Mouse (Mus musculus) mouse trophoblast stem cell (cell line): Measurements from ENCODE around the gene Lhb.

Source experiments
- in situ Hi-C, 2 experiments: fragments of 300-500 bp; cut with MseI, MboI; formaldehyde crosslinking; loops; 2 replicates in 1 of 2; 3 replicates in 1 of 2; pipeline ENCODE4 v1.15.1; 2025

Gene Lhb

DNA sequence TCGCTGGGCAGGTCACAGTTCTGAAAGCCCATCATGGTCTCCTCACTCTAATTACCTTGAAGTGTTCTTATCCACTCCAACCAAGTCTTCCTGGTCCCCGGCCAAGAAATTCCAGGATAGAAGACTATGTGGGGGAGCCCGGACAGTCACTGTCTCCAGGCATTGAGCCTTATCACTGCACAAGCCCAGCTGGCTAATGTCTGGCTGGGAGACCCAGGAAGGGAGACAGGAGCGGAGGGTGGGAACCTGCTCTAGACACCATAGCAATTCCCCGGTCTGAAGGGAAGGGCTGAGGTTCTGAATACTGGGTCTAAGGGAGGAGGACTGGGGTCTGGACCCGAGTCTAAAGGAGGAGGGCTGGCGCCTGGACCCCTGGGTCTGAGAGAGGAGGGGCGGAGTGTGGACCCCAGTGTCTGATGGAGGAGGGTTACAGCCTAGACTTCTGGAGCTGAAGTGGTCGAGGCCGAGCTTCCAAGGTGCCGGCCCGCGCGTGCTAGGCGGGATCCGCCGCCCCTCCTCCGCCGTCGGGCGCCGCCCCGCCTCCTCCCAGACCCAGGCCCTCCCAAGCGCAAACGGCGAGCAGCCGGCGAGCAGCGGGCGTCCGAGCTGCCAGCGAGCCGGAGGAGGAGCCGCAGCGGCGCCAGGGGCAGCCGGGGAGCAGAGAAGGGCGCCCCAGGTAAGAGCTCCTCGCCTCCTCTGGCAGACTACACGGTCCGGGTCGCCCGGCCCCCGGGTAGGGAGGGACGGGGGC lies 7.3 kb upstream of the Lhb start, which contains the start of gene Ntf5:
Gene Ntf5 (plus strand): TSS at position 583 of the 751 bp plus-strand sequence.
- in situ Hi-C loops: no loop called here

DNA sequence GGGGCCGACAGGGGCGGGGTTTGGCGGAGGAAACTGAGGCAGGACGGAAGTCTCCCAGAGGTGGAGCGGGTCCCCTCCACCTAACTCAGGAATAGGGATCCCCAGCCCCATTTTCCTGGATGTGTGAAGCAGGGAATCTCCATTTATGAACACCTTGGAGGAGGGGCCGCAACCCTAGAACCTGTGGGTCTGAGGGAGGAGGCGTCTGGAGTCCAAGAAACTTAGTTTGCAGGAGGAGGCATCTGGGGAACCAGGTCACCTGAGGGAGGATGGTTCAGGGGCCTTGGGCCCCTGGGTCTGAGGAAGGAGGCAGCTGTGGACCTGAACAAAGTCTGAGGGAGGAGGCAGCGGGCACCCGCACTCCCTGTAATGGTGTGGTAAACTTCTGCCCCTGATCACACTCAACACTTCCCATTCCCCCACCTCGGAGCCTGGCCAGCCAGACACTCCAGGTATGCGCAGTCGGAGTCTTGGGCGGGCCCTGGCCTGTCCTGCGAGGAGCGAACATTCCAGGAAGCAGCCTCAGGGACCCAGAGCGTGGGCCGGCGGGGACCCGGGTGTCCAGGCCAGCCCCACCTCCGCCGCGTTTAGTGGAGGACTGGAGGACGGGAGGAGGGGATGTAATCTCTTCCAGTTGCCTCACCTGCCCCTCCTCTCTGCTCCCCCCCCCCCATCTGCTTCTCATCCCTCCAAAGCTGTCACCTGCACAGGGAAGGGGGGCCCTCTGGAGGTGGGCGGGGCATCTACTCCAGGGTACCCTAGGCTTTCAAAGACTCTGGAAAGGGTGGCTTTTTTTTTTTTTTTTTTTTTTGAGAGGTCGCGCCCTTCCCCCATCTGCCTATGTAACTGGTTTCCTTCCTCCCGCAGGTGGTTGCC lies 6.5 kb upstream of the Lhb start:
- in situ Hi-C loops: no loop called here

DNA sequence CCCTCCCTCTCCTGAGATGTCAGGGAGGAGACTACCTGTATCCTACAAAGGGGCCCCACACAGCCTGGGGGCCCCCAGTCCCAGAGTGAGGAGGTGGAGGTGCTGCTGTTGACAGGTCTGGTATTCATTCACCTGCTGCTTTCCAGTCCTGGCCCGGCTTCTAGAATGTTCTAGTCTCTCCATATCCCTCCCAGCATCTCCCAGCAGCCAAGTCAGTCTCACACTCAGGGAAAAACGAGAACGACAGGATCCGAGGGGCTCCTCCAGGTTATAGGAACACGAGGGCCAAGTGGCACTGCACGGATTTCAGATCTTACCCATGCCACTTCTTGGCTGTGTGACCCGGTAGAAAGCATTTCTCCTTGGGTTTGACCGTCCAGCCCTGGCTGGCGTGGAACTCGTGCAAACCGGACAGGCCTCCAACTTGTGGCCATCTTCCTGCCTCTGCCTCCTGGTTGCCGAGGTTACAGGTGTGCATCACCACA lies 5.8 kb upstream of the Lhb start:
- in situ Hi-C loops: no loop called here

DNA sequence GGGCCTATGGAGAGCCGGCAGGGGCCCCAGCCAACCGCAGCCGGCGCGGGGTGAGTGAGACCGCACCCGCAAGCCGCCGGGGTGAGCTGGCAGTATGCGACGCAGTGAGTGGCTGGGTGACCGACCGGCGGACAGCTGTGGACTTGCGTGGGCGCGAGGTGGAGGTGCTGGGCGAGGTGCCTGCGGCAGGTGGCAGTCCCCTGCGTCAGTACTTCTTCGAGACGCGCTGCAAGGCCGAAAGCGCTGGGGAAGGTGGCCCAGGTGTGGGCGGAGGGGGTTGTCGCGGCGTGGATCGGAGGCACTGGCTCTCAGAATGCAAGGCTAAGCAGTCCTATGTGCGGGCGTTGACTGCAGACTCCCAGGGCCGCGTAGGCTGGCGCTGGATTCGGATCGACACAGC lies 5.0 kb upstream of the Lhb start:
- in situ Hi-C loops: no loop called here

DNA sequence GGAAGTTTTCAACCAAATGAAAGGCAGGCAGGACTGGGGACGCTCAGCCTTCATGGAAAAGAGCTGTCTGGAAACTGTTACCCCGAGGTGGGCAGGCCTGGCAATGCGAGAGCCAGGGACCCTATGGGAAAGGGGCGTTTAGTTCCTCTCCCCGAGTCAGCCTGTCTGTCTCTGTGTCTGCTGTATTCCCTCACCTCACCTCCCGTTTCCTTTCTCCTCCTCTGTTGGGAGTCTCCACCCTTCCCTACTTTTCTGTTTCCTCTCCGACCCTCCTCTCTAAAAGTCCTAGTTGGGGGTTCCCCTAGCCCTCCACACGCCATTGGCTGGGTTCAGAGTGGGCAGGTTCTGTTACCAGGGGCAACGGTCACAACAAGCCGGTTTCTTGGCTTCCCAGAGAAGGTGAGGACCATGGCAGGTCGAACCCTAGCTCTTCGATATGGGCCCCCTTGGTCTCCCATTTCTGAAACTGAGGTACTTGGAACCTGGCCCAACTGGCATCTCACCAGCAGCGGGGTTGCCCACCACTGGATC lies 2.6 kb upstream of the Lhb start:
- in situ Hi-C loops: no loop called here

DNA sequence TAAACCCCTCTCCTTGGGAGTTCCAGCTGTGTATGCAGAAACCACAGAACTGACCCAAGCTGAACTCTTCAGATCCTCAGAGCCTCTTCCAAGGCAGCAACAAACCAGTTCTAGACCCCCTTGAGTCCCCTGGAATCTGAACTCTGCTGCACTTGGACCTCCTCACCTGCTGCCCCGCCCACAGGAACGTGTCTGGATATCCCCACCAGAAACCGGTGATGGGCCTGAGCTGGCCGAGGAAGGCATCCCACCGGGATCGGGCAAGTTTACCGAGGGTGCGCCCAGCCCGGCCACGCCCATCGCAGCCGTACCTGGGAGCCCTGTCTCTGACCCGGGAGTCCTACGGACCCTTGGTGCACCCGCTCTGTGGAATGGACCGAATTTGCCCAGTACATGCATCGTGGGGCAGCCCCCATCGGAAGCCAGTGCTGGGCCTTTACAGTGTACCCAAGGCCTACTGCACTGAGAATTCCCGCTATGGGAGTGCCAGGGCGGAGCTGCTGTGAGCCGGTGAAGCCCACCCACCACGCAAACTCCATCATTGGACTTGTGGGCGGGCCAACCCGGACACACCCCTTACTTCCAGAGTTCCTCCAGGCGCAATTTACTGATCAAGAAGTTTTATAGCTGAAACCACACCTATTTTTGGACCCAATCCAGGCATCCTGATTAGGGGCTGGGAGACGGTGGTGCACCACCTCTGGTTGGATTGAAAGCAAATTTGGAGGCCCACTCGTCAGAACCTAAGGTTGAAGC lies 583 bp upstream of the Lhb start:
- in situ Hi-C loops: no loop called here

DNA sequence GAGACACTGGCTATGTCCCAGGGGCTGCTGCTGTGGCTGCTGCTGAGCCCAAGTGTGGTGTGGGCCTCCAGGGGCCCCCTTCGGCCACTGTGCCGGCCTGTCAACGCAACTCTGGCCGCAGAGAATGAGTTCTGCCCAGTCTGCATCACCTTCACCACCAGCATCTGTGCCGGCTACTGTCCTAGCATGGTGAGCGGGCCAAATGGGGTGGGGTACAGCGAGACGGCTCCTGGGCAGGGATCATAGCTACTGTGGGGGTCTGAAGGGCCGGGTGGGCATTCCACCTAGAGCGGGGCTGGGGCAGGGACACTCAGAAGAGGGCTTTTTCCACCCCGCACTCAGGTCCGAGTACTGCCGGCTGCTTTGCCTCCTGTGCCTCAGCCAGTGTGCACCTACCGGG lies 574 bp downstream of the Lhb start:
- in situ Hi-C loops: no loop called here

DNA sequence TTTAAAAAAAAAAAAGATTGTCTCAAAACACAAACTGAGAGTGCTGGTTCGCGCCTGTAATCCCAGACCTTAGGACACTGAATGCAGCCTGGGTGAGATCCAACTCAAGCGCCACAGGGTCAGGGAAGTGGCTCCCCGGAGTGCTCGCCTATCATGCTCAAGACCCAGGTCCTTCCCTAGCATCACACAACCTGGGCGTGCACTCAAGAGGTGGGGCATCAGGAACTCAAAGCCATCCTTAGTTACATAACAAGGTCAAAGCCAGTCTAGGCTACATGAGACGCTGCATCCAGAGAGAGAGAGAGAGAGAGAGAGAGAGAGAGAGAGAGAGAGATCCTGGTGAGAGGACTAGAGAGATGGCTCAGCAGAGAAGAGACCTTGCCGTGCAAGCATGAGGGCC lies 5.9 kb downstream of the Lhb start:
- in situ Hi-C loops: no loop called here

DNA sequence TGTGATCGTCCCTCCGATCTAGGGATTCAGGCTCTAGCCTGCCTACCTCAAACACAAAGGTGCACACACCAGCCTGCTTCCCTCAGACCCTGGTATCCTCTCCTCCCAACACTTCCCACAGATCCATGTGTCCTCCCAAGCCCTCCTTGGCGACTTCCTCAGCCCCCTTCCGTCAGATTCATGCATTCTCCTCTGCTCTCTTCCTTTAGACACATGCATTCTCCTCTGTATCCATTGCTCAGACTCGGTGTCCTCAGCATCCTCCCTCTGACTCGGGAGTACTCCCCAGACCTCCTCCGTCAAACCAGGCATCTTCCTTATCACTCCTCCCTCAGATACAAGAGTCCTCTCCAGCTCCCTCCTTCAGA lies 13.2 kb downstream of the Lhb start:
- in situ Hi-C loops: no loop called here

DNA sequence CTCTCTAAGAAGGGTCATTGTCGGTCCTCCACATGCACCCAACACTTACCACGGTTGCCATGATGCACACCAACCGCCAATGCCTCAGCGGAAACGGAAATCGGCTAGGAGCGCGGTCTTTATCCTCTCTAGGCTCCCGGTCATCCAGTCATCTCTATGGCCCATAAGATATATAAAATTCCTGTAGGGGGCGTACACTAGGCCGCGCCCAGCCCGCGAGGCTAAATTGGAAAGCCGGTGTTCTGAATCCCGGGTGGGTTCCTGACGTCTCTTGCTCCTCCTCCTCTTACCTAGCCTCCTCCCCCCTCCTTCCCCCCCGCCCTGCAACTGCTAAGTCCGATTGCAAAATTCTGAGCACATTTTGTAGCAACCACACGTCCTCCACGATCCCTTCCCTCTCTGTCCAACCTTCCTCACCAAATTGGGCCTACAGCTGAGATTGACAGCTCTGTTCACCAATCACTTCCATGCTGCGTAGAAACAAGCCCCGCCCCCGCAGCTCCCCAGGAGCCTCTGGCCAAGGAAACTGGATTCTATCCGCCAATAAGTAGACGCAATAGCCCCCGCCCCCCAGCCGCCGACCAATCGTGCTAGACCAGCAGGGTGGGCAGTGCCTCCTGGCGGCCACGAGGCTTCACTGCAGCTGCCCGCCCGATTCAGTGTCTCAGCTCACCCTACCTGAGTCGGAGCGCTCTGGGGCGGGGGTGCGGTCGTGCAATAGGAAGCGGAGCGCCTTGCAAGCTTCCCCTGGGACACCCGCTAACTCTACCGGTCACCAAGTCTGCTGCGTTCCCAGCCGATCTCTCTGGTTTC lies 13.8 kb downstream of the Lhb start, which contains the start of gene Gys1:
Gene Gys1 (plus strand): TSS at position 642 of the 813 bp plus-strand sequence.
- in situ Hi-C loops: no loop called here

DNA sequence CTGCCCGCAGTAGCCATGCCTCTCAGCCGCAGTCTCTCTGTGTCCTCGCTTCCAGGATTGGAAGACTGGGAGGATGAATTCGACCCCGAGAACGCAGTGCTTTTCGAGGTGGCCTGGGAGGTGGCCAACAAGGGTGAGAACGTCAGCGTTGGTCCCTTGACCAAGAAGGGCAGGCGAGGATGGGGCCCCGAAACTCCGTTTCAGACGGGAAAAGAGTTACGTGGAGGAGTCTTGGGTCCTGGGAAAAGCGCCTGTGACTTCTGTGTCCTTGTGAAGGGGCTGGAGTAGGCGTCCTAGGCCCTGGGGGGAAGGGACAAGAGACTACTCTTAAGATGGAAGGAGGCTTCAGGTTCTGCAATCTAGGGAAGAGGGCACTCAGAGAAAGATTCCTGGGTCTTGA lies 14.4 kb downstream of the Lhb start:
- in situ Hi-C loops: no loop called here

DNA sequence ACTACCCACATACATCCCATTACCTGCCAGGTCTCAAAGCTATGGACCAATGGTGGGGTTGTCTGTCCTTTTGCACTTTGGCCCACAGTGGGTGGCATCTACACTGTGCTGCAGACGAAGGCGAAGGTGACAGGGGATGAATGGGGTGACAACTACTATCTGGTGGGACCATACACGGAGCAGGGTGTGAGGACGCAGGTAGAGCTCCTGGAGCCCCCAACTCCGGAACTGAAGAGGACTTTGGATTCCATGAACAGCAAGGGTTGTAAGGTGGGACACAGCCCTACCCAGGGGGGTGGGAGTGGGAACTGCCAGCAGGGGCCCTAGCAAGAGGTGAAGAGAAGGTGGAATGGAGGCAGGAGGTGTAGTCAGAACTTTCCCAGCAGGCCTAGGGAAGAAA lies 15.8 kb downstream of the Lhb start:
- in situ Hi-C loops: no loop called here

DNA sequence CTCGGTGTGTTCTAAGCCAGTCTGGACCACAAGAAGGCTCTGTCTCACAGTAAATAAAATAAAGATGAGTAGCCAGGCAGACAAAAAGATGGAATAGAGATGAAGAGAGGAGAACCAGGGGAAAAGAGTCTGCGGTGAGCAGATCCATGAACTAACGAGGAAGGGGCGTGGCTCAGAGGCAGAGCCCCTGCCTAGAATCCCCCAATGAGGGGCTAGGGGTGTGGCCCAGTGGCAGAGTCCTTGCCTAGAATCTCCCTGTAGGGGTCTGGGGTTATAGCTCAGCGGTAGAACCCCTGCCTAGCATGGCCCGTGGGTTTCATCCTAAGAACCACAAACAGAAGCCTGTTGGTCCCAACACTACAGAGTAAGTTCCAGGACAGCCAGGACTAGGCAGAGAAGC lies 16.4 kb downstream of the Lhb start:
- in situ Hi-C loops: no loop called here

DNA sequence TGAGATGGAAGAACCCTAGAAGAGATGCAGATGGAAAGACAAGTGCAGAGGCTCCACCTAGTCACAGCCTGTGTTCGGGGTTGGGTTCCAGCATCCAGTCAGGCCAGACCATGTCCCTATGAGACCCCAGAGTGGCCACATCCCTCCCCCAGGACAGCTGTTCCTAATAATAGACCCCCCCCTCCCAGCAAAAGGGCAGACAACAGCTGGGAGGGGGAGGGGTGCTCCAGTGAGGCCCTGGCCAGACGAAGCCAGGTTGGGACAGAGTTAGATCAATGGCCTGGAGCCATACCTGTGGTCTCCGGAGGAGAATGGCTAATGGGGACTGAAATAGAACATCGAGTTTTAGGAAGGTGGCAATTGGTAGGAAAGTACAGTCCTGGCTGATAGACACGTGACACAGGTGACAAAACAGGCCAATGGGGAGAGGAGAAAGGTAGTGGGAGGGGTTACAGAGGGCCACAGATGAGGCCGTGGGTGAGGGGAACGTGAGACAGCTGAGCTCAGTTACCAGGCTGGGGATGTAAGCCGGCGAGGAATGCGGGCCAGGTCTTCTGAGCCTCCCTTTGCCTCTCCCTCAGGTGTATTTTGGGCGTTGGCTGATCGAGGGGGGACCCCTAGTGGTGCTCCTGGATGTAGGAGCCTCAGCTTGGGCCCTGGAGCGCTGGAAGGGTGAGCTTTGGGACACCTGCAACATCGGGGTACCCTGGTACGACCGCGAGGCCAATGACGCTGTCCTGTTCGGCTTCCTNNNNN lies 17.1 kb downstream of the Lhb start, which contains the start of gene Ruvbl2:
Gene Ruvbl2 (minus strand): TSS at position 576 of the 756 bp plus-strand sequence.
- in situ Hi-C loops: no loop called here

DNA sequence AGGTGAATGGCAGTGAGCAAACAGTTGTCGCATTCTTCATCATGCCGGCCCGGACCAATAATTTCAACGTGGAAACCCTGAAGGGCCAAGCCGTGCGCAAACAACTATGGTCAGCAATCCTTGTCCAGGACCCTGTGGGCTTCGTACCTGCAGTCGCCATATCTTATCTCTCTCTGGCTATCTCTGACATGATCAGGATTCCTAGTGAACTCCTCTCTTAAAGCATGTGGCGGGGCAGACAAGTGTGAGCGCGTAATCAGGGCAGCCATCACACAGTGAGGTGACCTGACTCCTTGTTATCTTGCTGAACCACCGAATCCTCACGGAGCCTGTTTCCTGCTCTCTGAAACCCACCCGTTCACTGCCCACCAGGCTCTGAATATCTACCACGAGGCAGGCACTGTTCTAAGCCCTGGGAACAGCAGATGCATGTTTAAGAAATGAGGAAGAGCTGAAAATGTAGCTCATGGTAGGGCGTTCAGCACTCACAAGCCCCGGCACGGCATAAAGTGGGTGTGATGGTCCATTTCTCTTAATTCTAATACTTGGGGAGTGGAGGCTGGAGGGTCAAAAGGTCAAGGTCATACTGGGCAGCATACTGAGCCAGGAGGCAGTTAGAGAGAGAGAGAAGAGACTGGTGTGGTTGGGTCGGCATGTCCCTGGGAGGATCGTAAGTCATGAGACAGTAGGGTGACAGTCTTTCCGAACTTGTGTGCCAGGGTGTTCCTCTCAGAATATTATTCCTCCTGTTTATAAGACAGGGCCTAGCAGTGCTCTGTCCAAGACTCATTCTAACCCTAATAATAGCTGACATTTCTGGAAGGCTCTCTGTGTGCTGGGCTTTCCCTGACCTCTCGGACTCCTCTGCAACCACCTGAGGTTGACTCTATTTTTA lies 23.2 kb downstream of the Lhb start:
- in situ Hi-C loops: no loop called here

DNA sequence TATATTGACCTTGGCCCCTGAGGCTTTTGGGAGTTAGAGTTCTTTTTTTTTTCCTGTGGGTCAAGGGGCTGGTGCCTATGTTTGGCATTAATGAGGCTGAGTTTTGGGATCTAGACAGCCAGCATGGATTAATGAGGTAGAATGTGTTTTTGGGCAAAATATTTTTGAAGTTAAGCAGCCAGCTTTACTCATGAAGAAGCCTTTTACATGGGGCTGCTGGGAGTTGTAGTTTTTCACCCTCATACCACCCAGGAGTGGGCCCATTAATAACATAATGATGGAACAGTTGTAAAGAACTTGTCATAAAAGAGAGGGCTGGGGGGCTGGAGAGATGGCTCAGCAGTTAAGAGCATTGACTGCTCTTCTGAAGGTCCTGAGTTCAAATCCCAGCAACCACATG lies 26.0 kb downstream of the Lhb start:
- in situ Hi-C loops: loop anchor here in 1 of 2 experiments (5.0 kb wide), 1 partner anchor 39 kb away; the partner anchor contains the start of gene Kcna7

DNA sequence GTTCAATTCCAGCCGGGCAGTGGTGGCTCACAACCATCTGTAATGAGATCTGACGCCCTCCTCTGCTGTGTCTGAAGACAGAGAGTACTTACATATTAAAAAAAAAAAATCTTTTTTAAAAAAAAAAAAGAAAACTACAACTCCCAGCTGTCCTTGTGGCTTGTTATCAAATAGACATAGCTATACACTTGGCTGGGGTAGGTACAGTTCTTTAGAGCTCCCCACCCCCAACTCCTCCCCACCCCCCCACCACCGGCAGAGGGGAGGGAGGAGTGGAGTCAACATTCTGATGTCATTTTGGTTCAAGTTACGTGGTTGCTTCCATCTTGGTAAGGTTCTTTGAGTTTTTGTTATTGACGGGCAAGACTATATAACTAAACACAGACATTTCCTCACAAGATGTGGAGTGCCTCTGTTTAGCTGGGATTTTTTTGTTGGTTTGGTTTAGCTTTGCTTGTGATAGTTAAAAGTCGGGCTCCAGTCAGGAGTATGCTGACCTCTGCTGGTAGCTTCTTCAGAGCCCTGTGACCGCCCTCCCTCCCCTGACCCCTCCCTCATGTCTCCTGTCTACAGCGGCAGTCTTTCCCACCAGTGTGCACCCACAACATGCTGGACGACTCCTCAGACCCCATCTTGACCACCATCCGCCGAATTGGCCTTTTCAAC lies 26.8 kb downstream of the Lhb start:
- in situ Hi-C loops: loop anchor here in 1 of 2 experiments (5.0 kb wide), 1 partner anchor 40 kb away; the partner anchor contains the start of gene Kcna7

DNA sequence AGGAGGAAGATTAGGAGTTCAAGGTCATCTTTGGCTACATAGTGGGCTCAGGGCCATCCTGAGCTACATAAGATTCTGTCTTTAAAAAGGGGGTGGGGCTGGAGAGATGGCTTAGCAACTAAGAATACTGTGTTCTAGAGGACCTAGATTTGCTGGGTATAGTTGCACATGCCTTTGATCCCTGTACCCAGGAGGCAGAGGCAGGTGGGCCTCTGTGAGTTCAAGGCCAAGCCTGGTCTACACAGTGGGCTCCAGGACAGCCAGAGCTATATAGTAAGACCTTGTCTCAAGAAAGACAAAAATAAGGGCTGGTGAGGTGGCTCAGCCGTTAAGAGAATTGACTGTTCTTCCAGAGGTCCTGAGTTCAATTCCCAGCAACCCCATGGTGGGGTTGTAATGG lies 29.4 kb downstream of the Lhb start:
- in situ Hi-C loops: loop anchor here (5.0 to 10.0 kb wide), 2 partner anchors 43 to 65 kb away; partner anchors contain the start of genes Kcna7 (in 1 of the 2) and Nucb1 (in 1 of the 2)
